Mouse (Mus musculus): ENCODE results near the gene Cacng1.

The Cacng1 gene

GRCm38 (mm10) chr11:107655538-107655937, 60.8 kb downstream of the Cacng1 start:
- no peak for DNase-seq (ENCODE audit: extremely low spot score)

All from embryo, embryonic 9.5 days (tissue).